Mouse (Mus musculus): ENCODE data around the gene Ube2z.
"Not testable (repeated sequence)": the region's sequence is repeated elsewhere in the genome, so short reads cannot be mapped to it uniquely, and the experiment has no call there.

The Ube2z gene

GRCm38 (mm10) chr11:96065215-96065911 is at the start of gene Ube2z:
Gene Ube2z (minus strand): TSS chr11:96065388.
- in situ Hi-C loops (cut with MseI, MboI), result no loop called here

- in situ Hi-C loops (cut with MseI, MboI), result no loop called here
Observed at GRCm38 (mm10) chr11:96114077-96114476, 48.9 kb upstream of the Ube2z start.

GRCm38 (mm10) chr11:96111751-96112150 is 46.6 kb upstream of the Ube2z start, which contains the start of gene Calcoco2:
Gene Calcoco2 (minus strand): TSS chr11:96111964.
- in situ Hi-C loops (cut with MseI, MboI), result no loop called here

- in situ Hi-C loops (cut with MseI, MboI), result not testable (repeated sequence)
Observed at GRCm38 (mm10) chr11:96110950-96111349, 45.8 kb upstream of the Ube2z start.

GRCm38 (mm10) chr11:96108376-96108775 is 43.2 kb upstream of the Ube2z start:
- in situ Hi-C loops (cut with MseI, MboI), result no loop called here

GRCm38 (mm10) chr11:96093361-96093760 is 28.2 kb upstream of the Ube2z start:
- in situ Hi-C loops (cut with MseI, MboI), result loop anchor here in 1 of 2 experiments (5.0 kb wide), 1 partner anchor 39 kb away; the partner anchor contains the start of gene Ttll6

- in situ Hi-C loops (cut with MseI, MboI), result loop anchor here in 1 of 2 experiments (5.0 kb wide), 1 partner anchor 40 kb away; the partner anchor contains the start of gene Ttll6
Observed at GRCm38 (mm10) chr11:96092674-96093291, 27.6 kb upstream of the Ube2z start.

- in situ Hi-C loops (cut with MseI, MboI), result loop anchor here in 1 of 2 experiments (5.0 kb wide), 1 partner anchor 41 kb away; the partner anchor contains the start of gene Ttll6
Observed at GRCm38 (mm10) chr11:96091073-96091472, 25.9 kb upstream of the Ube2z start.

- in situ Hi-C loops (cut with MseI, MboI), result no loop called here
Observed at GRCm38 (mm10) chr11:96087981-96088380, 22.8 kb upstream of the Ube2z start.

- in situ Hi-C loops (cut with MseI, MboI), result no loop called here
Observed at GRCm38 (mm10) chr11:96082682-96083081, 17.5 kb upstream of the Ube2z start.

- in situ Hi-C loops (cut with MseI, MboI), result no loop called here
Observed at GRCm38 (mm10) chr11:96080736-96081135, 15.5 kb upstream of the Ube2z start.

GRCm38 (mm10) chr11:96076221-96077105 is 11.3 kb upstream of the Ube2z start:
- in situ Hi-C loops (cut with MseI, MboI), result no loop called here

- in situ Hi-C loops (cut with MseI, MboI), result no loop called here
Observed at GRCm38 (mm10) chr11:96075509-96076220, 10.5 kb upstream of the Ube2z start, which contains the start of gene Atp5g1. Gene Atp5g1 (minus strand): TSS chr11:96075670.

- in situ Hi-C loops (cut with MseI, MboI), result no loop called here
Observed at GRCm38 (mm10) chr11:96075177-96075508, 10.0 kb upstream of the Ube2z start.

- in situ Hi-C loops (cut with MseI, MboI), result no loop called here
Observed at GRCm38 (mm10) chr11:96074351-96075176, 9.4 kb upstream of the Ube2z start.

GRCm38 (mm10) chr11:96073295-96073993 is 8.3 kb upstream of the Ube2z start:
- in situ Hi-C loops (cut with MseI, MboI), result no loop called here

- in situ Hi-C loops (cut with MseI, MboI), result no loop called here
Observed at GRCm38 (mm10) chr11:96071013-96071412, 5.8 kb upstream of the Ube2z start.

GRCm38 (mm10) chr11:96070353-96070752 is 5.2 kb upstream of the Ube2z start:
- in situ Hi-C loops (cut with MseI, MboI), result no loop called here

GRCm38 (mm10) chr11:96068231-96068630 is 3.0 kb upstream of the Ube2z start:
- in situ Hi-C loops (cut with MseI, MboI), result no loop called here
